Mouse (Mus musculus) kidney, postnatal 0 days (tissue): ENCODE data around the gene Bod1l. TPM values are rescaled to one million over a fixed set of nuclear protein-coding genes. Genes with fewer than 3 reads are reported as not detected.

ENCODE experiments used
- ATAC-seq: fragments of 200-750 bp; cut with Nextera tagmentation; replicated peaks from 2 replicates; pipeline ENCODE4 v1.8.0; 2017; ENCODE audit warnings: low read depth, moderate number of reproducible peaks, moderate TSS enrichment, moderate library complexity; ENCODE audit not compliant: low FRiP score
- DNase-seq: peaks from one replicate; pipeline ENCODE4 v3.0.0-alpha.2; 2016; ENCODE audit warnings: low spot score
- H3K27ac ChIP-seq: fragments of 300-500 bp; sonication (generic); 2 replicates; pipeline ENCODE4 v1.5.1; 2014; ENCODE audit warnings: mild to moderate bottlenecking
- H3K27me3 ChIP-seq: fragments of 300-500 bp; sonication (generic); 2 replicates; pipeline ENCODE4 v1.6.1; 2014; ENCODE audit warnings: low read length, mixed read lengths; ENCODE audit not compliant: insufficient read depth
- H3K36me3 ChIP-seq: fragments of 300-500 bp; sonication (generic); 2 replicates; pipeline ENCODE4 v1.6.1; 2014; ENCODE audit warnings: low read length, mixed read lengths; ENCODE audit not compliant: insufficient read depth
- H3K4me1 ChIP-seq: fragments of 300-500 bp; sonication (generic); replicated peaks from 2 replicates; pipeline ENCODE4 v1.6.1; 2014; ENCODE audit warnings: antibody characterized with exemption, low read length, mixed read lengths; ENCODE audit not compliant: insufficient read depth
- H3K4me2 ChIP-seq: fragments of 300-500 bp; sonication (generic); 2 replicates; pipeline ENCODE4 v1.6.1; 2014; ENCODE audit warnings: mild to moderate bottlenecking, low read length, moderate library complexity, mixed read lengths
- H3K4me3 ChIP-seq: fragments of 300-500 bp; sonication (generic); replicated peaks from 2 replicates; pipeline ENCODE4 v1.5.1; 2014; ENCODE audit warnings: low read depth, low read length
- H3K9ac ChIP-seq: fragments of 300-500 bp; sonication (generic); 2 replicates; pipeline ENCODE4 v1.6.1; 2014; ENCODE audit warnings: low read depth, low read length
- H3K9me3 ChIP-seq: fragments of 300-500 bp; sonication (generic); replicated peaks from 2 replicates; pipeline ENCODE4 v1.6.1; 2016; ENCODE audit warnings: low read length, inconsistent platforms, mixed read lengths
- CTCF ChIP-seq: IDR thresholded peaks from 2 replicates; pipeline ENCODE4 v1.5.1; 2016; ENCODE audit warnings: antibody characterized with exemption, low read depth, mild to moderate bottlenecking, moderate library complexity
- WGBS: fragments of 180-500 bp; shearing (Covaris S2); extraction: QIAGEN DNeasy Blood & Tissue Kit; methylation state at CpG from one replicate; pipeline ENCODE4 v1.1.7; 2014; 5-methylcytosine and 5-hydroxymethylcytosine counted together
- polyA plus RNA-seq: library from polyadenylated mRNA; unstranded; fragments of >200 nt; fragmentation: Nextera tagmentation; extraction: Ambion mirVana; gene quantifications from 2 replicates; pipeline ENCODE4 v1.2.1, GENCODE M21; 2015

Bod1l gene
- polyA plus RNA-seq, 1 experiment from 2014 or later = 22.6 TPM

- ATAC-seq (no peak), DNase-seq (no peak)
- no peak overlapping the region for H3K27ac ChIP-seq
- H3K36me3 ChIP-seq = peaks cover 27% of the 10 kb centered on the region
- no peak for TF ChIP-seq CTCF
- H3K4me2 ChIP-seq = no peak overlapping the region
- 84% methylated on average over 2 of the region's 2 CpGs for WGBS
- H3K9ac ChIP-seq = no peak overlapping the region
- no peaks in the 10 kb centered on the region for H3K4me1 ChIP-seq
- no peaks in the 10 kb centered on the region for H3K9me3 ChIP-seq
- no peak overlapping the region for H3K4me3 ChIP-seq
- no peaks in the 10 kb centered on the region for H3K27me3 ChIP-seq
Measured at GRCm38 (mm10) chr5:41807383-41807782, 36.7 kb downstream of the Bod1l start.

GRCm38 (mm10) chr5:41806176-41806575 is 37.9 kb downstream of the Bod1l start:
- Histone ChIP-seq H3K4me2 (no peak overlapping the region), H3K9ac (no peak overlapping the region), H3K9me3 (no peaks in the 10 kb centered on the region), H3K27me3 (no peaks in the 10 kb centered on the region), H3K36me3 (peaks cover 18% of the 10 kb centered on the region), H3K4me1 (no peaks in the 10 kb centered on the region), H3K27ac (no peak overlapping the region), H3K4me3 (no peak overlapping the region)
- DNase-seq = no peak
- TF ChIP-seq CTCF = no peak
- no peak for ATAC-seq
- WGBS = 92% methylated on average over 5 of the region's 5 CpGs

GRCm38 (mm10) chr5:41805085-41805484 is 39.0 kb downstream of the Bod1l start:
- WGBS = 88% methylated on average over 2 of the region's 2 CpGs
- Histone ChIP-seq H3K27ac (no peak overlapping the region), H3K4me3 (no peak overlapping the region), H3K36me3 (peaks cover 28% of the 10 kb centered on the region), H3K27me3 (no peaks in the 10 kb centered on the region), H3K9me3 (no peaks in the 10 kb centered on the region), H3K4me1 (no peaks in the 10 kb centered on the region), H3K9ac (no peak overlapping the region), H3K4me2 (no peak overlapping the region)
- no peak for DNase-seq
- TF ChIP-seq CTCF = no peak
- no peak for ATAC-seq

- Histone ChIP-seq H3K36me3 (peaks cover 31% of the 10 kb centered on the region), H3K9ac (no peak overlapping the region), H3K4me1 (no peaks in the 10 kb centered on the region), H3K4me2 (no peak overlapping the region), H3K27me3 (no peaks in the 10 kb centered on the region), H3K27ac (no peak overlapping the region), H3K4me3 (no peak overlapping the region), H3K9me3 (no peaks in the 10 kb centered on the region)
- WGBS = 79% methylated on average over 2 of the region's 2 CpGs
- ATAC-seq (no peak), DNase-seq (no peak)
- TF ChIP-seq CTCF = no peak
Measured at GRCm38 (mm10) chr5:41804643-41805042, 39.5 kb downstream of the Bod1l start.

- DNase-seq (no peak), ATAC-seq (no peak)
- Histone ChIP-seq H3K27ac (no peak overlapping the region), H3K27me3 (no peaks in the 10 kb centered on the region), H3K4me2 (no peak overlapping the region), H3K36me3 (peaks cover 31% of the 10 kb centered on the region), H3K9ac (no peak overlapping the region), H3K4me3 (no peak overlapping the region), H3K9me3 (no peaks in the 10 kb centered on the region), H3K4me1 (no peaks in the 10 kb centered on the region)
- no peak for TF ChIP-seq CTCF
- WGBS = 93% methylated on average over 2 of the region's 2 CpGs
Measured at GRCm38 (mm10) chr5:41801622-41802021, 42.5 kb downstream of the Bod1l start.

GRCm38 (mm10) chr5:41794434-41794833 is 49.7 kb downstream of the Bod1l start:
- no peaks in the 10 kb centered on the region for H3K4me1 ChIP-seq
- no peak overlapping the region for H3K27ac ChIP-seq
- H3K4me2 ChIP-seq = no peak overlapping the region
- no peak overlapping the region for H3K4me3 ChIP-seq
- ATAC-seq (no peak), DNase-seq (no peak)
- H3K9ac ChIP-seq = no peak overlapping the region
- no peaks in the 10 kb centered on the region for H3K27me3 ChIP-seq
- no peak for TF ChIP-seq CTCF
- no peaks in the 10 kb centered on the region for H3K9me3 ChIP-seq
- H3K36me3 ChIP-seq = peaks cover 37% of the 10 kb centered on the region

GRCm38 (mm10) chr5:41790517-41790916 is 53.6 kb downstream of the Bod1l start:
- DNase-seq (peak; percentile 14), ATAC-seq (peak; percentile 86)
- no peak for TF ChIP-seq CTCF
- Histone ChIP-seq H3K4me3 (no peak overlapping the region), H3K36me3 (peaks cover 40% of the 10 kb centered on the region), H3K27me3 (no peaks in the 10 kb centered on the region), H3K9ac (no peak overlapping the region), H3K9me3 (no peaks in the 10 kb centered on the region), H3K4me1 (no peaks in the 10 kb centered on the region), H3K4me2 (no peak overlapping the region), H3K27ac (no peak overlapping the region)
- 71% methylated on average over 2 of the region's 2 CpGs for WGBS
